18 mouse cellular contexts compared by ENCODE assay signal in the genomic region with DNA sequence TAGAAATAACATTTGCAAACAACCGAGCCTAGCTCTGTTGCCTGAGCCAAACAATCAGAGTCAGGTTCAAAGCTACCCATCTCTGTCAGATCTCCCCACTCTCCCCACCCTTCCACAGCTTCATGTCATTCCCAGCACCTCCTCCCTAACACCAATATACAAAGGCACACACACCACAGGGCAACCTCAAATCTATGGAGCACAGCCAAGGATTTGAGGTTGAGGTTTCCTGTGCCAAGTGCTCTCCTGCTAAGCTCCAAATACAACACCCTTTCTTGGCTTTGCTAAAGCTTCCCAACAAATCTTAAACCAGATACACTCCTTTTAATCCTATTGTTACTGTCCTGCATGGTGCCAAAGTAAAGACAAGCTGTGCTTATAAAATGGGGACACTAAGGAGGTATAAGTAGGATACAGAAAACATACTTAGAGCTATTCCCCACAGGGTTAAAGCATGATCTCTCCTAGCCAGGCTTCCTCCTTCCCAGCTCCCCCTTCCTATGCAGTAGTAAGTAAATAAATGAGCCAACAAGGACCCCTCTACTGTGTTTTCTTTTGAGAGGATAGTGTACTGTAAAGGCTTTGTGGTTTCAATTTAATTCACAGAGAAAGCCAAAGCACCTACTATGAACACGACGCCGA.
DNase-seq lines count a peak whose midpoint lies in the region; ATAC-seq and TF ChIP-seq lines count a peak whose summit lies in the region.
"Had no signal": no experiment of that assay in that cellular context is flagged by ENCODE, and none has a peak within 500 bp of the region (broad histone marks: within the 10 kb centered on the region; RNA-seq: fewer than 3 reads in every experiment).

No protein-coding gene starts in this region.

- no peak for DNase-seq in heart, adult 8-10 months (ENCODE audit: low spot score)
- DNase-seq in lung, embryonic 14.5 days = peak; percentile 56
- no peak for DNase-seq in lung, postnatal 25 days (ENCODE audit: low spot score)
- DNase-seq in 3T3-L1 (ENCODE audit: low read depth, low spot score) = peak; percentile 64
- DNase-seq in adipocyte (ENCODE audit: low spot score) = peak; percentile 8
- no peak for DNase-seq in spleen, postnatal 10 days (ENCODE audit: low spot score in 2 of 2)
- no peak for DNase-seq in spleen, postnatal 36 days (ENCODE audit: low spot score in 2 of 2)
- DNase-seq: cerebellum, adult 9-10 months; gastrocnemius, postnatal 25 days; kidney, postnatal 25 days; layer of hippocampus, postnatal 36 days; spleen, adult 18-20 months; thymus, postnatal 4 days had no signal

- TF ChIP-seq CTCF in lung, embryonic 14.5 days (IDR thresholded peaks at IDR 0.05; ENCODE audit: low read depth) = no peak

- H3K4me3 ChIP-seq in heart, embryonic 16.5 days (ENCODE audit: low read length) = no peak overlapping the region
- H3K4me3 ChIP-seq in lung, embryonic 14.5 days (ENCODE audit: low read depth, low read length) = no peak overlapping the region
- H3K4me3 ChIP-seq: heart, embryonic 13.5 days; liver, embryonic 15.5 days; megakaryocyte, embryonic 14.5 days had no signal

- H3K9ac ChIP-seq in heart, embryonic 16.5 days (ENCODE audit: low read length) = no peak overlapping the region
- H3K9ac ChIP-seq in lung, embryonic 14.5 days = no peak overlapping the region
- H3K9ac ChIP-seq: heart, embryonic 13.5 days; liver, embryonic 15.5 days had no signal

- H3K27me3 ChIP-seq in heart, embryonic 16.5 days (ENCODE audit: control insufficient read depth, insufficient read depth, low read length) = no peaks in the 10 kb centered on the region
- H3K27me3 ChIP-seq in lung, embryonic 14.5 days (ENCODE audit: insufficient read depth, low read length) = no peaks in the 10 kb centered on the region
- H3K27me3 ChIP-seq: heart, embryonic 13.5 days; liver, embryonic 15.5 days; megakaryocyte, embryonic 14.5 days had no signal

- no peak overlapping the region for H3K27ac ChIP-seq in heart, embryonic 16.5 days (ENCODE audit: low read length)
- H3K27ac ChIP-seq in lung, embryonic 14.5 days (ENCODE audit: low read depth) = no peak overlapping the region
- H3K27ac ChIP-seq: heart, embryonic 13.5 days; liver, embryonic 15.5 days had no signal

- no peaks in the 10 kb centered on the region for H3K4me1 ChIP-seq in heart, embryonic 16.5 days (ENCODE audit: control insufficient read depth, insufficient read depth, low read length)
- no peaks in the 10 kb centered on the region; the same call in 1 of the 2 replicates for H3K4me1 ChIP-seq in lung, embryonic 14.5 days (ENCODE audit: insufficient read depth)
- H3K4me1 ChIP-seq: heart, embryonic 13.5 days; liver, embryonic 15.5 days; megakaryocyte, embryonic 14.5 days had no signal

- H3K4me2 ChIP-seq in heart, embryonic 16.5 days (ENCODE audit: low read depth, low read length) = no peak overlapping the region
- no peak overlapping the region for H3K4me2 ChIP-seq in lung, embryonic 14.5 days
- H3K4me2 ChIP-seq: heart, embryonic 13.5 days; liver, embryonic 15.5 days had no signal

- 63% methylated on average over 4 of the region's 4 CpGs for WGBS in heart, embryonic 16.5 days
- WGBS in lung, embryonic 14.5 days = 57% methylated on average over 4 of the region's 4 CpGs

- H3K36me3 ChIP-seq in heart, embryonic 16.5 days (ENCODE audit: control insufficient read depth, insufficient read depth) = no peaks in the 10 kb centered on the region
- H3K36me3 ChIP-seq in lung, embryonic 14.5 days (ENCODE audit: insufficient read depth) = no peaks in the 10 kb centered on the region
- H3K36me3 ChIP-seq: heart, embryonic 13.5 days; liver, embryonic 15.5 days had no signal

- no peaks in the 10 kb centered on the region for H3K9me3 ChIP-seq in heart, embryonic 16.5 days (replicated peaks; ENCODE audit: control insufficient read depth, low read length)
- H3K9me3 ChIP-seq in lung, embryonic 14.5 days (ENCODE audit: low read depth, low read length) = no peaks in the 10 kb centered on the region
- H3K9me3 ChIP-seq: heart, embryonic 13.5 days; liver, embryonic 15.5 days; megakaryocyte, embryonic 14.5 days had no signal

- peak; percentile 52 for ATAC-seq in heart, embryonic 16.5 days (replicated peaks; ENCODE audit: extremely low read depth, insufficient read depth, low FRiP score)
- ATAC-seq in lung, embryonic 14.5 days (ENCODE audit: insufficient read depth) = no peak
- ATAC-seq: intestine, embryonic 16.5 days had no signal

Comparison
In these comparisons a context has a peak if more than half of its experiments do, and no peak if none do; other contexts are left out.
1. DNase-seq: peak in lung, embryonic 14.5 days (single experiment), 3T3-L1 (single experiment) and adipocyte (single experiment); none in heart, adult 8-10 months (single experiment), lung, postnatal 25 days (single experiment), spleen, postnatal 10 days (0 of 2) and spleen, postnatal 36 days (0 of 2).